Comparison of ENCODE assay signal across 9 mouse cellular contexts in the genomic region with DNA sequence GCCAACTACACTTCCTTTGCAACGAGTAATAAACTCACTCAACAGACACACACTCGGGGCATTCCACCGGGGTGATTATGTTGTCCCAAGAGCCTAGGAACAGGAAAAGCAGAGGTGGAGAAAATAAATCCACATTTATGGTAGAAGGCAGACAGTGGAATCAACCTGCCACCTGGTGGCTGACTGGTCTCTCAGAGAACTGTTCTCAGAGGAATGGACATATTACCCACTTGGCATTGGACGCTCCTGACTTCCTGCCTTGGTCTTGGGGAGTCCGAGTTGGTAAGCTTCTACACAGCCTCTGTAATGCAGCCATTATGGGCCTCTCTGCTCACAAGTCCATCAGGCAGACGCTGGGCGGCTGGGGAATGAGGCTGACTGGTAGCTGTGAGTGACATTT. TPM values are rescaled to one million over a fixed set of nuclear protein-coding genes. Genes with fewer than 3 reads are reported as not detected.
A peak's percentile ranks its signal among the peaks of the same experiment; 100 is the strongest.
DNase-seq lines count a peak whose midpoint lies in the region; ATAC-seq and TF ChIP-seq lines count a peak whose summit lies in the region.
"Had no signal": no experiment of that assay in that cellular context is flagged by ENCODE, and none has a peak within 500 bp of the region (broad histone marks: within the 10 kb centered on the region; RNA-seq: fewer than 3 reads in every experiment).

No protein-coding gene starts in this region.

- 52% methylated on average over 7 of the region's 7 CpGs for WGBS in cerebellum, adult 2 months
- 39% methylated on average over 7 of the region's 7 CpGs for WGBS in liver, embryonic 12.5 days (ENCODE audit: insufficient replicate concordance)
- WGBS in limb, embryonic 14.5 days = 43% methylated on average over 7 of the region's 7 CpGs
- WGBS in stomach, postnatal 0 days = 45% methylated on average over 7 of the region's 7 CpGs
- WGBS in neural tube, embryonic 15.5 days = 59% methylated on average over 7 of the region's 7 CpGs

- peak; percentile 39; the same call in 1 of the 2 replicates for TF ChIP-seq CTCF in cerebellum, adult 2 months (IDR thresholded peaks at IDR 0.05; ENCODE audit: borderline replicate concordance, insufficient read depth, low read depth, low read length)
- peak; percentile 77 for TF ChIP-seq CTCF in stomach, postnatal 0 days (IDR thresholded peaks at IDR 0.05; ENCODE audit: low read depth)

- no peaks in the 10 kb centered on the region for H3K27me3 ChIP-seq in cerebellum, adult 2 months (ENCODE audit: control insufficient read depth, insufficient read depth, low read length)
- no peaks in the 10 kb centered on the region for H3K27me3 ChIP-seq in liver, embryonic 12.5 days (replicated peaks)
- no peaks in the 10 kb centered on the region for H3K27me3 ChIP-seq in limb, embryonic 14.5 days (ENCODE audit: control insufficient read depth, insufficient read depth, low read length)
- H3K27me3 ChIP-seq in stomach, postnatal 0 days (ENCODE audit: control insufficient read depth, insufficient read depth, low read length) = no peaks in the 10 kb centered on the region
- H3K27me3 ChIP-seq in neural tube, embryonic 15.5 days (replicated peaks) = no peaks in the 10 kb centered on the region
- H3K27me3 ChIP-seq: lung, embryonic 15.5 days had no signal

- H3K9me3 ChIP-seq in liver, embryonic 12.5 days (replicated peaks) = peaks cover 5% of the 10 kb centered on the region; the same call in 1 of the 2 replicates
- H3K9me3 ChIP-seq in limb, embryonic 14.5 days (ENCODE audit: control insufficient read depth, low read length) = peaks cover 8% of the 10 kb centered on the region; the same call in 1 of the 2 replicates
- 0 out of 2 replicates have a peak, but pooled peaks cover 3% of the 10 kb centered on the region for H3K9me3 ChIP-seq in stomach, postnatal 0 days (ENCODE audit: control insufficient read depth, low read length)
- peaks cover 9% of the 10 kb centered on the region for H3K9me3 ChIP-seq in neural tube, embryonic 15.5 days (replicated peaks)

- no peak for TF ChIP-seq POLR2A in cerebellum, adult 2 months (IDR thresholded peaks at IDR 0.05; ENCODE audit: borderline replicate concordance, insufficient read depth, low read length)
- no peak for TF ChIP-seq POLR2A in limb, embryonic 14.5 days (IDR thresholded peaks at IDR 0.05; ENCODE audit: borderline replicate concordance, extremely low read depth, insufficient read depth, insufficient read length)

- no peak for TF ChIP-seq EP300 in stomach, postnatal 0 days (optimal IDR thresholded peaks at IDR 0.05)

- no peak for ATAC-seq in cerebellum, adult (ENCODE audit: insufficient number of reproducible peaks, low FRiP score, low TSS enrichment)
- no peak for ATAC-seq in liver, embryonic 12.5 days
- ATAC-seq in erythroblast, adult 5-6 weeks (replicated peaks; ENCODE audit: low FRiP score, poor library complexity, severe bottlenecking) = peak; percentile 65; the same call in 1 of the 2 replicates
- ATAC-seq in limb, embryonic 14.5 days (ENCODE audit: low FRiP score, low read depth) = no peak
- no peak for ATAC-seq in stomach, postnatal 0 days (ENCODE audit: low FRiP score, low TSS enrichment)
- ATAC-seq in neural tube, embryonic 15.5 days (ENCODE audit: low FRiP score) = no peak

- no peak overlapping the region for H3K4me2 ChIP-seq in liver, embryonic 12.5 days
- no peak overlapping the region for H3K4me2 ChIP-seq in limb, embryonic 14.5 days (replicated peaks; ENCODE audit: low read depth, low read length, severe bottlenecking)
- no peak overlapping the region for H3K4me2 ChIP-seq in stomach, postnatal 0 days (replicated peaks; ENCODE audit: low read depth)
- no peak overlapping the region for H3K4me2 ChIP-seq in neural tube, embryonic 15.5 days
- H3K4me2 ChIP-seq: lung, embryonic 15.5 days had no signal

- DNase-seq in cerebellum, adult 2 months = no peak
- peak; percentile 47 for DNase-seq in liver
- DNase-seq in limb, embryonic 14.5 days (ENCODE audit: low spot score) = peak; percentile 57
- peak; percentile 45 for DNase-seq in stomach, postnatal 0 days (ENCODE audit: low spot score)

- H3K36me3 ChIP-seq in liver, embryonic 12.5 days = no peaks in the 10 kb centered on the region
- H3K36me3 ChIP-seq in limb, embryonic 14.5 days (ENCODE audit: control insufficient read depth, insufficient read depth, low read length) = no peaks in the 10 kb centered on the region
- no peaks in the 10 kb centered on the region for H3K36me3 ChIP-seq in stomach, postnatal 0 days (ENCODE audit: control insufficient read depth, insufficient read depth, low read length)
- no peaks in the 10 kb centered on the region for H3K36me3 ChIP-seq in neural tube, embryonic 15.5 days
- H3K36me3 ChIP-seq: lung, embryonic 15.5 days had no signal

- H3K9ac ChIP-seq in liver, embryonic 12.5 days = no peak overlapping the region
- H3K9ac ChIP-seq in limb, embryonic 14.5 days (ENCODE audit: low read depth, low read length, severe bottlenecking) = no peak overlapping the region
- no peak overlapping the region for H3K9ac ChIP-seq in stomach, postnatal 0 days (ENCODE audit: low read length)
- no peak overlapping the region for H3K9ac ChIP-seq in neural tube, embryonic 15.5 days (replicated peaks)
- H3K9ac ChIP-seq: lung, embryonic 15.5 days had no signal

- H3K27ac ChIP-seq in cerebellum, adult 2 months (ENCODE audit: insufficient read depth, low read length) = no peak overlapping the region
- no peak overlapping the region for H3K27ac ChIP-seq in liver, embryonic 12.5 days
- no peak overlapping the region for H3K27ac ChIP-seq in limb, embryonic 14.5 days (replicated peaks; ENCODE audit: low read depth, low read length)
- no peak overlapping the region for H3K27ac ChIP-seq in stomach, postnatal 0 days (replicated peaks)
- no peak overlapping the region for H3K27ac ChIP-seq in neural tube, embryonic 15.5 days (replicated peaks)
- H3K27ac ChIP-seq: lung, embryonic 15.5 days had no signal

- no peaks in the 10 kb centered on the region for H3K4me1 ChIP-seq in cerebellum, adult 2 months (ENCODE audit: control insufficient read depth, insufficient read depth, low read length)
- no peaks in the 10 kb centered on the region for H3K4me1 ChIP-seq in liver, embryonic 12.5 days
- peaks cover 4% of the 10 kb centered on the region; the same call in 1 of the 2 replicates for H3K4me1 ChIP-seq in limb, embryonic 14.5 days (ENCODE audit: control insufficient read depth, insufficient read depth, low read length)
- H3K4me1 ChIP-seq in stomach, postnatal 0 days (replicated peaks; ENCODE audit: control insufficient read depth, insufficient read depth) = no peaks in the 10 kb centered on the region
- no peaks in the 10 kb centered on the region for H3K4me1 ChIP-seq in neural tube, embryonic 15.5 days
- H3K4me1 ChIP-seq: lung, embryonic 15.5 days had no signal

- H3K4me3 ChIP-seq in cerebellum, adult 2 months (replicated peaks; ENCODE audit: insufficient read depth, low read depth, low read length) = no peak overlapping the region
- no peak overlapping the region for H3K4me3 ChIP-seq in liver, embryonic 12.5 days
- no peak overlapping the region for H3K4me3 ChIP-seq in limb, embryonic 14.5 days (replicated peaks; ENCODE audit: low read length)
- no peak overlapping the region for H3K4me3 ChIP-seq in stomach, postnatal 0 days (ENCODE audit: low read depth, low read length)
- no peak overlapping the region for H3K4me3 ChIP-seq in neural tube, embryonic 15.5 days (replicated peaks)
- H3K4me3 ChIP-seq: lung, embryonic 15.5 days had no signal

RNA-seq across cellular contexts. Expression of gene Ccrl2, which starts 14.9 kb away (rescaled TPM):
- polyA plus RNA-seq in cerebellum, adult 2 months (2012; rRNA removed) = 1.1 and 2.2 TPM in 2 replicates
- 12.2 and 13.4 TPM in 2 replicates for polyA plus RNA-seq in liver, embryonic 12.5 days (2016; fragmentation: Nextera tagmentation; extraction: Ambion mirVana)
- 32.7 and 39.5 TPM in 2 replicates for total RNA-seq in erythroblast, adult 5-6 weeks (2015; ENCODE audit: low replicate concordance)
- 43.8 and 65.4 TPM in 2 replicates for total RNA-seq in erythroblast, adult 5-6 weeks (2017; ENCODE audit: low replicate concordance)
- 0.50 and 0.63 TPM in 2 replicates for polyA plus RNA-seq in limb, embryonic 14.5 days (2012; rRNA removed)
- 0.59 and 0.88 TPM in 2 replicates for polyA plus RNA-seq in limb, embryonic 14.5 days (2014; fragmentation: Nextera tagmentation; extraction: Ambion mirVana)
- 1.8 and 2.0 TPM in 2 replicates for polyA plus RNA-seq in stomach, postnatal 0 days (2015; fragmentation: Nextera tagmentation; extraction: Ambion mirVana)
- 0.98 and 1.3 TPM in 2 replicates for polyA plus RNA-seq in neural tube, embryonic 15.5 days (2015; fragmentation: Nextera tagmentation; extraction: Ambion mirVana)

RNA-seq across cellular contexts. Expression of gene Lrrfip2, which starts 45.2 kb away (rescaled TPM):
- polyA plus RNA-seq in cerebellum, adult 2 months (2012; rRNA removed) = 62.8 and 63.1 TPM in 2 replicates
- 29.5 and 30.6 TPM in 2 replicates for polyA plus RNA-seq in liver, embryonic 12.5 days (2016; fragmentation: Nextera tagmentation; extraction: Ambion mirVana)
- total RNA-seq in erythroblast, adult 5-6 weeks (2015; ENCODE audit: low replicate concordance) = 5.6 and 6.5 TPM in 2 replicates
- 30.9 and 40.8 TPM in 2 replicates for total RNA-seq in erythroblast, adult 5-6 weeks (2017; ENCODE audit: low replicate concordance)
- polyA plus RNA-seq in limb, embryonic 14.5 days (2012; rRNA removed) = 22.0 and 36.6 TPM in 2 replicates
- polyA plus RNA-seq in limb, embryonic 14.5 days (2014; fragmentation: Nextera tagmentation; extraction: Ambion mirVana) = 37.4 and 37.5 TPM in 2 replicates
- polyA plus RNA-seq in stomach, postnatal 0 days (2015; fragmentation: Nextera tagmentation; extraction: Ambion mirVana) = 33.2 and 34.1 TPM in 2 replicates
- polyA plus RNA-seq in neural tube, embryonic 15.5 days (2015; fragmentation: Nextera tagmentation; extraction: Ambion mirVana) = 46.0 and 46.7 TPM in 2 replicates

RNA-seq across cellular contexts. Expression of gene Ltf, which starts 53.1 kb away (rescaled TPM):
- 0.49 and 1.6 TPM in 2 replicates for polyA plus RNA-seq in cerebellum, adult 2 months (2012; rRNA removed)
- 17.0 and 18.7 TPM in 2 replicates for polyA plus RNA-seq in liver, embryonic 12.5 days (2016; fragmentation: Nextera tagmentation; extraction: Ambion mirVana)
- total RNA-seq in erythroblast, adult 5-6 weeks (2015; ENCODE audit: low replicate concordance) = 948 and 1,023 TPM in 2 replicates
- total RNA-seq in erythroblast, adult 5-6 weeks (2017; ENCODE audit: low replicate concordance) = 738 and 893 TPM in 2 replicates
- 0.44 and 1.1 TPM in 2 replicates for polyA plus RNA-seq in limb, embryonic 14.5 days (2012; rRNA removed)
- polyA plus RNA-seq in limb, embryonic 14.5 days (2014; fragmentation: Nextera tagmentation; extraction: Ambion mirVana) = 0.47 and 1.4 TPM in 2 replicates
- 76.3 and 95.6 TPM in 2 replicates for polyA plus RNA-seq in stomach, postnatal 0 days (2015; fragmentation: Nextera tagmentation; extraction: Ambion mirVana)
- polyA plus RNA-seq in neural tube, embryonic 15.5 days (2015; fragmentation: Nextera tagmentation; extraction: Ambion mirVana) = 0.88 and 1.5 TPM in 2 replicates

Comparison
In these comparisons a context has a peak if more than half of its experiments do, and no peak if none do; other contexts are left out.
1. DNase-seq: peak in liver (single experiment), limb, embryonic 14.5 days (single experiment) and stomach, postnatal 0 days (single experiment); none in cerebellum, adult 2 months (0 of 2).